In the genomic region with DNA sequence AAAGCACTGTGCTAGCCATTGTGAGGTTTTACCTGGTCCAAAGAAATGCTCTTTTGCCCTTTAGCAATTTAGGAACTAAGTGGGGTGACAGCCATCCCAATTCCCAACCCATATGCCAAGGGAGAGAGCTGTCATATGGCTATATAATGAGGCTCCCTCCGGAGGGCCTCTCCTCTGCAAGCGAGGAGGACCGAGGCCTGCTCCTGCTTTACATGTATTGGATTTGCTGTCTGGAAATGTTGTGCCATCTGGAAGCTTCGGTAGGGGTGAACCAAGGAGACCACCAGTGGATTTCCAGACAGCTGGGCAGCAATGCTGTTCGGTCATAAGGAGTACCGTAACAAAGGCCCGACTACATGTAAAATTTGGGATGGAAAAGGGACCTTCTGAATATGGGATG, we compare ENCODE assay signal across 28 mouse cellular contexts. TPM values are rescaled to one million over a fixed set of nuclear protein-coding genes. Genes with fewer than 3 reads are reported as not detected.
DNase-seq lines count a peak whose midpoint lies in the region; ATAC-seq lines count a peak whose summit lies in the region.
"Had no signal": no experiment of that assay in that cellular context is flagged by ENCODE, and none has a peak within 500 bp of the region (broad histone marks: within the 10 kb centered on the region; RNA-seq: fewer than 3 reads in every experiment).

No protein-coding gene starts in this region.

- H3K4me2 ChIP-seq in midbrain, embryonic 11.5 days = no peak overlapping the region
- no peak overlapping the region for H3K4me2 ChIP-seq in hindbrain, embryonic 13.5 days
- no peak overlapping the region for H3K4me2 ChIP-seq in midbrain, embryonic 13.5 days (replicated peaks)
- H3K4me2 ChIP-seq: forebrain, embryonic 13.5 days; heart, embryonic 11.5 days; kidney, embryonic 15.5 days; lung, embryonic 14.5 days; neural tube, embryonic 12.5 days had no signal

- no peak overlapping the region for H3K9ac ChIP-seq in midbrain, embryonic 11.5 days (ENCODE audit: low read length)
- H3K9ac ChIP-seq in hindbrain, embryonic 13.5 days = no peak overlapping the region
- H3K9ac ChIP-seq in midbrain, embryonic 13.5 days (replicated peaks) = no peak overlapping the region
- H3K9ac ChIP-seq: forebrain, embryonic 13.5 days; kidney, embryonic 15.5 days; liver, embryonic 14.5 days; lung, embryonic 14.5 days; neural tube, embryonic 12.5 days had no signal

- H3K27ac ChIP-seq in midbrain, embryonic 11.5 days (ENCODE audit: low read depth, low read length) = no peak overlapping the region
- H3K27ac ChIP-seq in midbrain, embryonic 10.5 days (replicated peaks) = no peak overlapping the region
- H3K27ac ChIP-seq in hindbrain, embryonic 13.5 days = no peak overlapping the region
- H3K27ac ChIP-seq in midbrain, embryonic 13.5 days = peak overlapping the region; percentile 3; the same call in 1 of the 2 replicates
- H3K27ac ChIP-seq: forebrain, embryonic 13.5 days; kidney, embryonic 15.5 days; layer of hippocampus, adult 2 months; liver, embryonic 14.5 days; neural tube, embryonic 12.5 days had no signal

- 0 out of 2 replicates have a peak, but pooled peaks have one; percentile 30 for ATAC-seq in midbrain, embryonic 11.5 days (ENCODE audit: low FRiP score)
- ATAC-seq in hindbrain, embryonic 13.5 days (ENCODE audit: low FRiP score) = peak; percentile 54; the same call in 1 of the 2 replicates
- ATAC-seq in midbrain, embryonic 13.5 days = peak; percentile 56
- ATAC-seq: forebrain, embryonic 13.5 days; inflammation-experienced regulatory T-cells, adult 6 months had no signal

- H3K9me3 ChIP-seq in midbrain, embryonic 11.5 days (ENCODE audit: control insufficient read depth, low read length) = no peaks in the 10 kb centered on the region
- no peaks in the 10 kb centered on the region for H3K9me3 ChIP-seq in midbrain, embryonic 10.5 days (replicated peaks)
- no peaks in the 10 kb centered on the region for H3K9me3 ChIP-seq in hindbrain, embryonic 13.5 days
- H3K9me3 ChIP-seq in midbrain, embryonic 13.5 days = no peaks in the 10 kb centered on the region
- H3K9me3 ChIP-seq: forebrain, embryonic 13.5 days; kidney, embryonic 15.5 days; neural tube, embryonic 12.5 days had no signal

- WGBS in midbrain, embryonic 11.5 days = 90% methylated on average over 7 of the region's 7 CpGs
- whole genome bisulfite sequencing in midbrain, embryonic 10.5 days = 92% methylated on average over 7 of the region's 7 CpGs
- WGBS in hindbrain, embryonic 13.5 days = 64% methylated on average over 7 of the region's 7 CpGs
- 66% methylated on average over 7 of the region's 7 CpGs for WGBS in midbrain, embryonic 13.5 days

- H3K4me3 ChIP-seq in midbrain, embryonic 11.5 days (ENCODE audit: low read depth, low read length) = no peak overlapping the region
- H3K4me3 ChIP-seq in midbrain, embryonic 10.5 days = no peak overlapping the region
- no peak overlapping the region for H3K4me3 ChIP-seq in hindbrain, embryonic 13.5 days
- no peak overlapping the region for H3K4me3 ChIP-seq in midbrain, embryonic 13.5 days (replicated peaks)
- H3K4me3 ChIP-seq: erythroblast, embryonic 14.5 days; forebrain, embryonic 13.5 days; kidney, embryonic 15.5 days; layer of hippocampus, adult 2 months; myocyte; neural tube, embryonic 12.5 days had no signal

- no peaks in the 10 kb centered on the region for H3K36me3 ChIP-seq in midbrain, embryonic 11.5 days (ENCODE audit: control insufficient read depth, insufficient read depth, low read length)
- H3K36me3 ChIP-seq in midbrain, embryonic 10.5 days = no peaks in the 10 kb centered on the region
- no peaks in the 10 kb centered on the region for H3K36me3 ChIP-seq in hindbrain, embryonic 13.5 days
- H3K36me3 ChIP-seq in midbrain, embryonic 13.5 days = no peaks in the 10 kb centered on the region
- H3K36me3 ChIP-seq: kidney, embryonic 15.5 days; neural tube, embryonic 12.5 days had no signal

- DNase-seq in midbrain, embryonic 11.5 days (ENCODE audit: low spot score, missing footprints) = no peak
- no peak for DNase-seq in midbrain, embryonic 10.5 days (ENCODE audit: low spot score)
- DNase-seq in gastrocnemius, postnatal 10 days = no peak
- DNase-seq in left cerebral cortex, adult 9 months (ENCODE audit: low spot score in 2 of 2) = no peak
- no peak for DNase-seq in lung, adult 18-20 months
- DNase-seq: adrenal gland, postnatal 14 days; cerebellum, adult 18-20 months; gastrocnemius, postnatal 25 days; heart, adult 11 months; heart, postnatal 36 days; kidney, adult 11 months; kidney, postnatal 36 days; liver; lung, embryonic 14.5 days; lung, postnatal 14 days; thymus, adult 2 months; thymus, postnatal 36 days had no signal

- H3K27me3 ChIP-seq in midbrain, embryonic 11.5 days (ENCODE audit: control insufficient read depth, insufficient read depth, low read length) = no peaks in the 10 kb centered on the region
- no peaks in the 10 kb centered on the region for H3K27me3 ChIP-seq in midbrain, embryonic 10.5 days (ENCODE audit: low read depth, poor library complexity, severe bottlenecking)
- no peaks in the 10 kb centered on the region for H3K27me3 ChIP-seq in hindbrain, embryonic 13.5 days
- H3K27me3 ChIP-seq in midbrain, embryonic 13.5 days = no peaks in the 10 kb centered on the region
- H3K27me3 ChIP-seq: forebrain, embryonic 13.5 days; kidney, embryonic 15.5 days; neural tube, embryonic 12.5 days had no signal

- 0 out of 2 replicates have a peak, but pooled peaks cover 2% of the 10 kb centered on the region for H3K4me1 ChIP-seq in midbrain, embryonic 11.5 days (ENCODE audit: control insufficient read depth, insufficient read depth, low read length)
- H3K4me1 ChIP-seq in midbrain, embryonic 10.5 days = peaks cover 23% of the 10 kb centered on the region
- peaks cover 9% of the 10 kb centered on the region for H3K4me1 ChIP-seq in hindbrain, embryonic 13.5 days (replicated peaks)
- peaks cover 35% of the 10 kb centered on the region for H3K4me1 ChIP-seq in midbrain, embryonic 13.5 days (replicated peaks)
- H3K4me1 ChIP-seq: kidney, embryonic 15.5 days had no signal

RNA-seq across cellular contexts. Expression of gene Epha4, which starts 37.0 kb away (rescaled TPM):
- polyA plus RNA-seq in midbrain, embryonic 11.5 days (2014; fragmentation: Nextera tagmentation; extraction: Ambion mirVana) = 19.4 and 24.4 TPM in 2 replicates
- 17.1 and 22.9 TPM in 2 replicates for polyA plus RNA-seq in midbrain, embryonic 10.5 days (2016; fragmentation: Nextera tagmentation; extraction: Ambion mirVana)
- 37.3 and 39.1 TPM in 2 replicates for polyA plus RNA-seq in hindbrain, embryonic 13.5 days (2015; fragmentation: Nextera tagmentation; extraction: Ambion mirVana)
- 36.5 and 37.5 TPM in 2 replicates for polyA plus RNA-seq in midbrain, embryonic 13.5 days (2015; fragmentation: Nextera tagmentation; extraction: Ambion mirVana)
- total RNA-seq in gastrocnemius, postnatal 10 days (2021) = 10 to 100 TPM in 1 of 2 experiments, 1 to 10 TPM in 1; 6.3 to 10.0 TPM
- polyA plus RNA-seq: erythroblast, embryonic 14.5 days had no signal
